Mouse (Mus musculus): ENCODE data around the gene Ptch1. TPM values are rescaled to one million over a fixed set of nuclear protein-coding genes. Genes with fewer than 3 reads are reported as not detected.

Ptch1 gene
- polyA plus RNA-seq, 1 experiment, result 2.8 TPM

DNA sequence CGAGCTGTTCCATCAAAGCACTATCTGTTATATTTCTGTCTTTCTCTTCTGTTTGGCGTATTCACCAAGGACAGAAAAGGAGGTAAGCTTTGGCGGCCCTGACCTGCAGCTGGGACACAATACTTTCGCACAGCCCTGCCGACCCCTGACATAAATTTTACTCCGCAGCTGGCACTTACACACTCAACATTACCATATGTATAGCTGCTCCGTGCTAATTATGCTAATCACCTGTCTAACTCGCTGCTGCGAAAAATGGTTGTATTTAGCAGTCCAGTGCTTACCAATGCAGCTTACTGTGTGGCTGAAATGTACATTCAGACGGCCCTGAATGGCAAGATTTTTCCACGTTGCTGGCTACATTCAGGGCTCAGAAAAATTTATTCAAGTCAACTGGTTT lies 18.8 kb downstream of the Ptch1 start:
- Histone ChIP-seq H3K27me3 (ENCODE audit: control insufficient read depth, insufficient read depth, insufficient read length) (no peaks in the 10 kb centered on the region), H3K4me3 (ENCODE audit: insufficient read depth, poor library complexity, severe bottlenecking) (no peak overlapping the region), H3K79me2 (ENCODE audit: control insufficient read depth, insufficient read depth) (peaks cover 68% of the 10 kb centered on the region), H3K79me3 (ENCODE audit: low read depth) (peaks cover 22% of the 10 kb centered on the region), H3K36me3 (ENCODE audit: control insufficient read depth, insufficient read depth) (no peaks in the 10 kb centered on the region), H3ac (ENCODE audit: control insufficient read depth, insufficient read length, low read depth) (no peak overlapping the region)
- TF ChIP-seq FOSL1 (IDR thresholded peaks at IDR 0.05; ENCODE audit: insufficient read depth, low read length, poor library complexity, severe bottlenecking) (no peak), MAX (IDR thresholded peaks at IDR 0.05) (no peak), CTCF (IDR thresholded peaks at IDR 0.05; ENCODE audit: control insufficient read depth, insufficient read depth, insufficient read length) (no peak), MYOG (IDR thresholded peaks at IDR 0.05; ENCODE audit: control insufficient read depth, extremely low read depth, insufficient read length) (no peak), MYOD1 (IDR thresholded peaks at IDR 0.05; ENCODE audit: control insufficient read depth, insufficient read length, low read depth) (no peak), USF1 (IDR thresholded peaks at IDR 0.05; ENCODE audit: low read depth) (no peak)

DNA sequence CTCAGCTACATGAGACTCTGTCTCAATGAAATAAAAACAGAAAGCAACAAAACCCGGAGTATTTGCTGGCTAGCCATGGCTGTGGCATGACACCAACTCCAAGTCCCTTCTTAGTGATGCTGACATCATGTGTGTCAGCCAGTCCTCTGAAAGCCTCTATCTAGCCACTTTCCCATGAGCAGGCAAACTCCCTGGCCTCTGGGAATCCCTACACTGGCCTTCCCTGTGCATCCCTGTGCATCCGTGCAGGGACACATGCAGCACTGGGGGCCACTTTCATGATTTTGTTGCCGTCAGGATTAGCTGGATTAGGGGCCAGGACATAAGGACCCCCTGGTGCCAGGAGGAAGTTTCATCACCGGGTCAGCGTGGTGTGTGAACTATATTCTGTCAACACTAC lies 20.0 kb downstream of the Ptch1 start:
- Histone ChIP-seq H3K4me3 (ENCODE audit: insufficient read depth, poor library complexity, severe bottlenecking) (no peak overlapping the region), H3ac (ENCODE audit: control insufficient read depth, insufficient read length, low read depth) (no peak overlapping the region), H3K79me3 (ENCODE audit: low read depth) (peaks cover 15% of the 10 kb centered on the region), H3K27me3 (ENCODE audit: control insufficient read depth, insufficient read depth, insufficient read length) (no peaks in the 10 kb centered on the region), H3K79me2 (ENCODE audit: control insufficient read depth, insufficient read depth) (peaks cover 59% of the 10 kb centered on the region), H3K36me3 (ENCODE audit: control insufficient read depth, insufficient read depth) (no peaks in the 10 kb centered on the region)
- TF ChIP-seq MAX (IDR thresholded peaks at IDR 0.05), result no peak
- TF ChIP-seq FOSL1 (IDR thresholded peaks at IDR 0.05; ENCODE audit: insufficient read depth, low read length, poor library complexity, severe bottlenecking), result no peak
- TF ChIP-seq CTCF (IDR thresholded peaks at IDR 0.05; ENCODE audit: control insufficient read depth, insufficient read depth, insufficient read length), result no peak
- no peak for TF ChIP-seq MYOD1 (IDR thresholded peaks at IDR 0.05; ENCODE audit: control insufficient read depth, insufficient read length, low read depth)
- TF ChIP-seq USF1 (IDR thresholded peaks at IDR 0.05; ENCODE audit: low read depth), result no peak

DNA sequence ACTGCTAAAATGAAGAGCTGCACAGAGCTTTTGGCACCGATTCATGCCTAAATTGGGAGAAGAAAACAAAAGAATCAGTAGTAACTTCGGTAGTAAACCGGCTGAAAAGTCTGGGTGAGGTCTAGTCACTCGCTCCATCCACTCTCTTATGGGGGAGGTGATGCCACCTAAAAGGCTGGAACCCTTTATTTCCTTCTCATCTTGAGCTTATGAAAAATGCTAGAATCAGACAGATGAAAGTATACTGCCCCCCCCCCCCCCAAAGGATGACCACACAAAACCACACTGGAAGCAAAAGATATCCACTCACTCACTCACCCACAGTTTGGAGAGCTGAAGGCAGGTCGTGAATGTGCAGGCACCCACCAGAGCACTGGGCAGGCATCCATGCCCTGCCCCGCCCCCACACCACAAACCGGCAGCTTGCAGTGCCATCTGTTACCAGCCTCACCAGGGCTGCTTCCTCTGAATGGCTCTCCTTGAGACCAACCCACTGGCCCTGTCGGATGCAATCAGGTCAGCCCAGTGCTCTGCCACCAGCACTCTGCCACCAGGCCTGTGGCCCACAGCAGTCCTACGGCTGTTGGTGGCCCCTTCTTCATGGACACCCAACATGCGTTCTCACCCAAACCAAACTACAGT lies 21.0 kb downstream of the Ptch1 start:
- H3K79me2 ChIP-seq (ENCODE audit: control insufficient read depth, insufficient read depth), result peaks cover 53% of the 10 kb centered on the region

DNA sequence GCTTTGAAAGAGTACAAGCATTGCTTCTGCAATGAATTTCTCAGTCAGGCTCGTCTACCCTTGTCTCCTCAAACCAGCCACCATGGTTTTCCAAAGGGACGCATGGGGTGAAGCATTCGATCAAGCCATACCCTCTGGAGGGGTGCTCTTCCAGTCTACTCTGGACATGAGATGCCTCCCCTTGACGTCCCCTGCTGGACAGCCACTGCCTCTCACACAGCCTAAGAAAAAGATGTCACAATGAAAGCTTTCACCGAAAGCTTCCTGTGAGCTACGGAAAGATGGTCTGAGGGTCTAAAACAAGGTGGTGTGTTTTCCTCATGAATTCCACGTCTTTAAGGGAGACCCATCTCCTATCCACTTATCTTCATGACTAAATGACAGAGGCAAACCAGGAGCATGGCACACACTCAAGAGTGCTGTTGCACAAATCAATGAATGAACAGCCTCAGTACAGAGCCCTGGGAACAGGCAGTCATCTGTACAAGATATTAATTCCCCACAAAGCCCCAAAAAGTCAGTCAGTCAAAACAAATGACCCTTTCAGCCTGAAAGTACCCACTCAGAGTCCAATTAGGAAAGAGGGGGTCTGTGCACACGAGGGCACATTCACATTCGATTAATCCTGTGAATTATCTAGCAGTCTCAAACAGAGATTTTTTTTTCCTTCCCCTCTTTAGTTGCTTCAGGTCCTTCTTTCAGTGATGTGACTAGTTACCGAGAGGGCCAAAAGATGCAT lies 21.7 kb downstream of the Ptch1 start:
- Histone ChIP-seq H3K79me2 (ENCODE audit: control insufficient read depth, insufficient read depth) (peaks cover 47% of the 10 kb centered on the region), H3K36me3 (ENCODE audit: control insufficient read depth, insufficient read depth) (no peaks in the 10 kb centered on the region), H3ac (ENCODE audit: control insufficient read depth, insufficient read length, low read depth) (no peak overlapping the region), H3K27me3 (ENCODE audit: control insufficient read depth, insufficient read depth, insufficient read length) (no peaks in the 10 kb centered on the region), H3K4me3 (ENCODE audit: insufficient read depth, poor library complexity, severe bottlenecking) (no peak overlapping the region), H3K79me3 (ENCODE audit: low read depth) (peaks cover 11% of the 10 kb centered on the region)
- TF ChIP-seq MYOG (IDR thresholded peaks at IDR 0.05; ENCODE audit: control insufficient read depth, extremely low read depth, insufficient read length), result no peak
- TF ChIP-seq CEBPB (IDR thresholded peaks at IDR 0.05; ENCODE audit: low read depth), result no peak
- no peak for TF ChIP-seq MAX (IDR thresholded peaks at IDR 0.05)
- no peak for TF ChIP-seq CTCF (IDR thresholded peaks at IDR 0.05; ENCODE audit: control insufficient read depth, insufficient read depth, insufficient read length)
- TF ChIP-seq FOSL1 (IDR thresholded peaks at IDR 0.05; ENCODE audit: insufficient read depth, low read length, poor library complexity, severe bottlenecking), result no peak

More for the DNA sequence above, 21.0 kb downstream of the Ptch1 start:
- Histone ChIP-seq H3K36me3 (ENCODE audit: control insufficient read depth, insufficient read depth) (no peaks in the 10 kb centered on the region), H3K27me3 (ENCODE audit: control insufficient read depth, insufficient read depth, insufficient read length) (no peaks in the 10 kb centered on the region), H3ac (ENCODE audit: control insufficient read depth, insufficient read length, low read depth) (no peak overlapping the region), H3K4me3 (ENCODE audit: insufficient read depth, poor library complexity, severe bottlenecking) (no peak overlapping the region), H3K79me3 (ENCODE audit: low read depth) (peaks cover 11% of the 10 kb centered on the region)
- TF ChIP-seq MAX (IDR thresholded peaks at IDR 0.05) (no peak), MYOG (IDR thresholded peaks at IDR 0.05; ENCODE audit: control insufficient read depth, extremely low read depth, insufficient read length) (no peak), MYOD1 (IDR thresholded peaks at IDR 0.05; ENCODE audit: control insufficient read depth, insufficient read length, low read depth) (no peak), USF1 (IDR thresholded peaks at IDR 0.05; ENCODE audit: low read depth) (no peak), CTCF (IDR thresholded peaks at IDR 0.05; ENCODE audit: control insufficient read depth, insufficient read depth, insufficient read length) (no peak), CEBPB (IDR thresholded peaks at IDR 0.05; ENCODE audit: low read depth) (no peak)

DNA sequence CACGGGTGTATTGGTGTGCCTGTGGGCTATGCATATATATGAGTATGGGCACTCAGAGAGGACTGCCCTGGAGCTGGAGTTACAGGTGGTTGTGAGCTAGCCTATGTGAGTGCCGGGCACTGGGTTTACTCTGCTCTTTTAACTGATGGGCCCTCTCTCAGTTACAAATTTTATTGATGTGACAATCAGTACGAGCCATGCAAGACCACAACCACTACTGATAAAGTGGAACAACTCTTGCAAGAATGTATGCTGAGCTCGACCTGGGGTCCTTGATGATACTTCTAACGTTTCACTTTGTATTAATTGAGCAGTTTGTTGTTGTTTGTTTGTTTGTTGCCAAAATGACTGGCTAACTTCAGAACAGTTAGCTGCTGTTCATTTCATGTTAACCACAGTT lies 23.0 kb downstream of the Ptch1 start:
- H3K27me3 ChIP-seq (ENCODE audit: control insufficient read depth, insufficient read depth, insufficient read length), result no peaks in the 10 kb centered on the region
- peaks cover 34% of the 10 kb centered on the region for H3K79me2 ChIP-seq (ENCODE audit: control insufficient read depth, insufficient read depth)
- TF ChIP-seq MAX (IDR thresholded peaks at IDR 0.05) (no peak), MYOD1 (IDR thresholded peaks at IDR 0.05; ENCODE audit: control insufficient read depth, insufficient read length, low read depth) (no peak), MYOG (IDR thresholded peaks at IDR 0.05; ENCODE audit: control insufficient read depth, extremely low read depth, insufficient read length) (no peak), CTCF (IDR thresholded peaks at IDR 0.05; ENCODE audit: control insufficient read depth, insufficient read depth, insufficient read length) (no peak), FOSL1 (IDR thresholded peaks at IDR 0.05; ENCODE audit: insufficient read depth, low read length, poor library complexity, severe bottlenecking) (no peak), CEBPB (IDR thresholded peaks at IDR 0.05; ENCODE audit: low read depth) (no peak), USF1 (IDR thresholded peaks at IDR 0.05; ENCODE audit: low read depth) (no peak)
- peaks cover 11% of the 10 kb centered on the region for H3K79me3 ChIP-seq (ENCODE audit: low read depth)
- H3K36me3 ChIP-seq (ENCODE audit: control insufficient read depth, insufficient read depth), result no peaks in the 10 kb centered on the region
- H3K4me3 ChIP-seq (ENCODE audit: insufficient read depth, poor library complexity, severe bottlenecking), result no peak overlapping the region
- no peak overlapping the region for H3ac ChIP-seq (ENCODE audit: control insufficient read depth, insufficient read length, low read depth)

Data from C2C12 (cell line).